Mouse (Mus musculus): ENCODE results near the gene Lmx1a.

- TF ChIP-seq GATA1 (IDR thresholded peaks at IDR 0.05; ENCODE audit: borderline replicate concordance, low read length) = no peak
- no peak for TF ChIP-seq FLI1 (IDR thresholded peaks at IDR 0.05; ENCODE audit: low read length)
These were observed 141.3 kb downstream of the Lmx1a start for GRCm38 (mm10) chr1:167830291-167830690.

Measured in megakaryocyte, embryonic 14.5 days (primary cell).